Mouse (Mus musculus) bone marrow macrophage, adult 2 months (primary cell): ENCODE results near the gene Gm10772.
"Not testable (repeated sequence)": the region's sequence is repeated elsewhere in the genome, so short reads cannot be mapped to it uniquely, and the experiment has no call there.

Source experiments
- CTCF ChIP-seq: IDR thresholded peaks from 2 replicates; pipeline ENCODE4 v1.5.1; 2012; ENCODE audit warnings: low read depth, mild to moderate bottlenecking, low read length, moderate library complexity
- POLR2A ChIP-seq: IDR thresholded peaks from 2 replicates; pipeline ENCODE4 v1.6.1; 2012; ENCODE audit warnings: mild to moderate bottlenecking, low read depth, low read length, borderline replicate concordance

DNA sequence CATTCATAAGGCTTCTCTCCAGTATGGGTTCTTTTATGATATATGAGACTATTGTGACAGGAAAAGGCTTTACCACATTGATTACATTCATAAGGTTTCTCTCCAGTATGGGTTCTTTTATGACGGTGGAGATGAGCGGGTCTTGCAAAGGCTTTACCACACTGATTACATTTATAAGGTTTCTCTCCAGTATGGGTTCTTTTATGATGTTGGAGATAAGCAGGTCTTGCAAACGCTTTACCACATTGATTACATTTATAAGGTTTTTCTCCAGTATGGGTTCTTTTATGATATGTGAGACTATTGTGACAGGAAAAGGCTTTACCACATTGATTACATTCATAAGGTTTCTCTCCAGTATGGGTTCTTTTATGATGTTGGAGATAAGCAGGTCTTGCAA, at the start of gene Gm10772:
- TF ChIP-seq POLR2A, CTCF: not testable (repeated sequence)
